Mouse (Mus musculus) heart, postnatal 14 days (tissue): ENCODE data around the gene Gm3029. TPM values are rescaled to one million over a fixed set of nuclear protein-coding genes. Genes with fewer than 3 reads are reported as not detected.
"Not testable (repeated sequence)": the region's sequence is repeated elsewhere in the genome, so short reads cannot be mapped to it uniquely, and the experiment has no call there.

Source experiments
- DNase-seq, 2 experiments: peaks; one replicate each; pipeline ENCODE4 v3.0.0; 2021 to 2022
- intact Hi-C: fragments of 180-260 bp; cut with DNase I; formaldehyde crosslinking; loops from one replicate; pipeline ENCODE4 v1.15.1; 2025
- long read RNA-seq, 2 experiments: library from polyadenylated mRNA; stranded (forward); transcript quantifications; one replicate each; pipeline ENCODE4 v2.0.0; 2021
- total RNA-seq, 2 experiments: library from RNA; stranded (reverse); gene quantifications; 2 replicates each; pipeline ENCODE4 v1.2.3; 2021

The Gm3029 gene
- total RNA-seq, result not detected
- long read RNA-seq, experiment 1, result 0 reads
- long read RNA-seq, experiment 2, result 0 reads

GRCm38 (mm10) chr14:3931456-3931855 is at the start of gene Gm3029:
Gene Gm3029, plus strand, starts transcription at chr14:3931756.
- DNase-seq, intact Hi-C loops: not testable (repeated sequence)

- DNase-seq, intact Hi-C loops: not testable (repeated sequence)
Measured at GRCm38 (mm10) chr14:3883872-3884271, 47.7 kb upstream of the Gm3029 start, which contains the start of gene Gm2916. Gene Gm2916, plus strand, starts transcription at chr14:3884172.

DNA sequence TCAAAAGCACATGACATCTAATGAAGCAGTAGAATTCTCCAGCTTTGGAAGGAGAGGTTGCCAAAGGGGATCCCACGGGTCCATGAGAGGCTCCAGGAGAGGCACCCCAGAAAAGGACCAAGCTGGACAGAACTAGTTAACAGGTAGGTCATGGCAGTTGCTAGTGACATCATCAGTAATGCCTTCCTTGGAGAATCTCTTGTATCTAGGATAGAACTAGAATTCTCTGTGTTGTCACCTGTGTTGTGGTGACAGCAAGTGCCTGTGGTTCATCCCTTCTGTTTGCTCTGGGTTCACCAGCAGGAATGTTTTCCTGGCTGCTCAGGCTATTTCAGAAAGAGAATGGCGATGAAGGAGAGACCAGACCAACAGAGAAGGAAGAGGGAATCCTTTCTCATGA is 31.7 kb downstream of the Gm3029 start, which contains the start of gene Gm3095:
Gene Gm3095, plus strand, starts transcription at position 301 of the 400 bp plus-strand sequence.
- intact Hi-C loops, DNase-seq: not testable (repeated sequence)

Other genes with a start within 250 kb of the Gm3029 start
- not detected for gene Gm3043, start 243.0 kb upstream of the Gm3029 start, total RNA-seq
- under 1 TPM; 0.15 to 0.98 TPM for gene Gm3002, start 121.7 kb upstream of the Gm3029 start, total RNA-seq
- not detected for gene Gm3033, start 85.5 kb upstream of the Gm3029 start, total RNA-seq
- not detected for gene Gm2916, start 47.6 kb upstream of the Gm3029 start, total RNA-seq
- gene Gm3095, start 31.8 kb downstream of the Gm3029 start, total RNA-seq, result not detected
- gene Gm3099, start 66.6 kb downstream of the Gm3029 start, total RNA-seq, result not detected
- gene Gm5796, start 92.2 kb downstream of the Gm3029 start, total RNA-seq, result 1 to 10 TPM in 1 of 2 experiments, under 1 TPM in 1; 0.73 to 1.6 TPM
- gene Gm3115, start 152.4 kb downstream of the Gm3029 start, total RNA-seq, result under 1 TPM; 0.19 to 0.20 TPM
- 1 to 10 TPM; 1.6 to 2.5 TPM for gene Gm8108, start 178.8 kb downstream of the Gm3029 start, total RNA-seq
- gene Gm3127, start 233.3 kb downstream of the Gm3029 start, total RNA-seq, result not detected